Mouse (Mus musculus): ENCODE results near the gene Adra1b. TPM values are rescaled to one million over a fixed set of nuclear protein-coding genes. Genes with fewer than 3 reads are reported as not detected.

Adra1b gene
- polyA plus RNA-seq, 1 experiment from 2014 or later: 3.7 TPM

- ChIA-PET CTCF (interaction anchor here (0.7 to 1.9 kb wide), 4 partner anchors 14 to 404 kb away, joined by 3 to 4 read pairs (median 4); no protein-coding TSS in a partner anchor), POLR2A (interaction anchor here (0.5 to 1.1 kb wide), 4 partner anchors 8 to 92 kb away, joined by 3 to 5 read pairs (median 3); no protein-coding TSS in a partner anchor)
- in situ Hi-C loops (cut with MboI; ENCODE audit: low pct_unique_long_range_greater_than_20kb): loop anchor here (10.0 kb wide), 1 partner anchor 398 kb away; no protein-coding TSS in a partner anchor
- H3K27me3 ChIP-seq: no peaks in the 10 kb centered on the region
- no peak for TF ChIP-seq CTCF (IDR thresholded peaks at IDR 0.05)
- peak; percentile 79 for DNase-seq (ENCODE audit: low read depth, low spot score)
- ATAC-seq: peak; percentile 95
Measured at GRCm38 (mm10) chr11:43927133-43927815, 26.3 kb upstream of the Adra1b start.

DNA sequence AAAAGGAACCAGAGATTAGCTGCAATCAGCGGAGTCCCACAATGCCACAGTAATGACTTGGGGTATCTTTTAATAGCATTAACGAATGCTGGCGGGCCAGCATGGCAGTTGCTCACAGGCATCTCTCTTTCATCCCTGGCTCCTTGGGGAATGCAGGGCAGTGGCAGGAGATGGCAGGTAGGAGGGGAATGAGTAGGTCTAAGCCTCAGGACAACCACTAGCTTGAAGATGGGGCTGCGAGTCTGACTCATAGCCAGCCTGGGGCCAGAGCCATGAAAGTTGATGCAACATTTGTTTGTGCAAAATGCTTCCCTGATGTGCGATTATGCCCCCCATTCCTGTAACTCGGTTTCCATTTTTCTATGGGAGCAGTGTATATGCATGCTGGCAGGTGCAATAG, 25.2 kb upstream of the Adra1b start:
- ATAC-seq (peak; percentile 28), DNase-seq (ENCODE audit: low read depth, low spot score) (no peak)
- in situ Hi-C loops (cut with MboI; ENCODE audit: low pct_unique_long_range_greater_than_20kb): loop anchor here (10.0 kb wide), 1 partner anchor 399 kb away; no protein-coding TSS in a partner anchor
- TF ChIP-seq CTCF (IDR thresholded peaks at IDR 0.05): no peak
- CTCF ChIA-PET: interaction anchor here (0.7 to 1.9 kb wide), 3 partner anchors 15 to 405 kb away, joined by 3 to 4 read pairs (median 4); no protein-coding TSS in a partner anchor
- H3K27me3 ChIP-seq: no peaks in the 10 kb centered on the region
- POLR2A ChIA-PET: interaction anchor here (1.0 kb wide), 1 partner anchor 10 kb away, joined by 3 read pairs; no protein-coding TSS in a partner anchor

GRCm38 (mm10) chr11:43925584-43925983, 24.6 kb upstream of the Adra1b start:
- no peak for ATAC-seq

GRCm38 (mm10) chr11:43921701-43922100, 20.7 kb upstream of the Adra1b start:
- in situ Hi-C loops (cut with MboI; ENCODE audit: low pct_unique_long_range_greater_than_20kb): loop anchor here (5.0 to 10.0 kb wide), 2 partner anchors 84 to 403 kb away; no protein-coding TSS in a partner anchor
- DNase-seq (ENCODE audit: low read depth, low spot score) (no peak), ATAC-seq (peak; percentile 23)
- ChIA-PET POLR2A (interaction anchor here (0.6 kb wide), 1 partner anchor 14 kb away, joined by 3 read pairs; no protein-coding TSS in a partner anchor), CTCF (interaction anchor here (0.7 to 1.8 kb wide), 2 partner anchors 45 to 77 kb away, joined by 3 to 4 read pairs; no protein-coding TSS in a partner anchor)
- H3K27me3 ChIP-seq: no peaks in the 10 kb centered on the region
- no peak for TF ChIP-seq CTCF (IDR thresholded peaks at IDR 0.05)

More at GRCm38 (mm10) chr11:43925584-43925983, 24.6 kb upstream of the Adra1b start:
- POLR2A ChIA-PET: no interaction called here
- no peak for TF ChIP-seq CTCF (IDR thresholded peaks at IDR 0.05)
- CTCF ChIA-PET: interaction anchor here (1.9 kb wide), 1 partner anchor 15 kb away, joined by 4 read pairs; no protein-coding TSS in a partner anchor
- in situ Hi-C loops (cut with MboI; ENCODE audit: low pct_unique_long_range_greater_than_20kb): loop anchor here (10.0 kb wide), 1 partner anchor 399 kb away; no protein-coding TSS in a partner anchor
- no peaks in the 10 kb centered on the region for H3K27me3 ChIP-seq
- DNase-seq (ENCODE audit: low read depth, low spot score): no peak

- ChIA-PET POLR2A (interaction anchor here (0.5 to 1.4 kb wide), 2 partner anchors 28 to 141 kb away, joined by 3 to 4 read pairs; no protein-coding TSS in a partner anchor), CTCF (interaction anchor here (1.0 to 1.5 kb wide), 4 partner anchors 8 to 31 kb away, joined by 3 to 5 read pairs (median 4); no protein-coding TSS in a partner anchor)
- no peaks in the 10 kb centered on the region for H3K27me3 ChIP-seq
- no peak for TF ChIP-seq CTCF (IDR thresholded peaks at IDR 0.05)
- ATAC-seq (peak; percentile 83), DNase-seq (ENCODE audit: low read depth, low spot score) (no peak)
- in situ Hi-C loops (cut with MboI; ENCODE audit: low pct_unique_long_range_greater_than_20kb): loop anchor here (5.0 to 10.0 kb wide), 2 partner anchors 82 to 405 kb away; no protein-coding TSS in a partner anchor
Measured at GRCm38 (mm10) chr11:43919492-43920055, 18.6 kb upstream of the Adra1b start.

DNA sequence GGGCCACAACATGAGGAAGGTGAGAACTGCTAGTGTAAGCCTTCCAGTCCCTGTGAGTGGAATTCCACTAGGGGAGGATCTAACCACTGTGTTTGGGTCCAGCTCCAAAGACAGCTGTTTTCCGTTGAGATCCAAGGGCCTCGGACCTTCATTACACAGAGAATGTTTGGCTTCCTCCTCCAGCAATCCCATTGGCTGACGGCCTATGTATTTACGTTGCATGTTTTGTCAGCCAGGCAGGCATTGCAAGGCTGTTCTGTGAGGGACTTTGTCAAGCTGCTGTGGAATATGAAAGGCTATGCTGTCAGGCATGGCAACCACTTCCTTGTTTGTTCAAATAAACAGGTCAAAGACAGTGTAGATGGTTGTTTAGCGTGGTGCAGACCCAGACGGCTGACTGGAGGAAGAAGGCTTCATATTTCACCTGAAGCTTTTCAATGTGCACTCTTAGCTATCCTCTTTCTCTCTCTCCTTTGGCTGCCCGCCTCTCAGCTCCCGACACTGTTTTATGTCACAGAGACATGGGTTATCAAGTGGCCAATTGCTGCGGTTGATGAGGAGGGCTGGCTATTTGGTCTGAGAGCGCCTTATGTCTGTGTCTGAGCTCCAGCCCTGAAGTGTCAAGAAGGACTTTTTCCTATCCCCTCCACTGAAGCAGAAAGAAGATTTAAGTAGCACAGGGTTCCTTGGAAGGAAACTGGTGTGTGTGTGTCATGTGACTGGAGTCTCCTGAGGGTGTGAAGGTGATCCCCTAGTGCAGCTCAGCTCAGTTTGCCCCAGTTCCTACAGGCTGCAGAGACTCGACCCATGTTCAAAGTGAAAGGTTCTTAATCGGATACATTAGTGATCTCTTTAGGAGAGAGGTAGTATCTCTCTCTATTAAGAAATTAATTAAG, 13.8 kb upstream of the Adra1b start:
- no peaks in the 10 kb centered on the region for H3K27me3 ChIP-seq
- TF ChIP-seq CTCF (IDR thresholded peaks at IDR 0.05): no peak
- ATAC-seq (no peak), DNase-seq (ENCODE audit: low read depth, low spot score) (no peak)
- in situ Hi-C loops (cut with MboI; ENCODE audit: low pct_unique_long_range_greater_than_20kb): no loop called here
- CTCF ChIA-PET: interaction anchor here (1.3 kb wide), 1 partner anchor 18 kb away, joined by 3 read pairs; no protein-coding TSS in a partner anchor
- POLR2A ChIA-PET: no interaction called here

GRCm38 (mm10) chr11:43912136-43912888, 11.3 kb upstream of the Adra1b start:
- in situ Hi-C loops (cut with MboI; ENCODE audit: low pct_unique_long_range_greater_than_20kb): no loop called here

GRCm38 (mm10) chr11:43911646-43912045, 10.6 kb upstream of the Adra1b start:
- ATAC-seq (no peak), DNase-seq (ENCODE audit: low read depth, low spot score) (no peak)
- ChIA-PET POLR2A (no interaction called here), CTCF (interaction anchor here (1.2 kb wide), 2 partner anchors 8 to 11 kb away, joined by 3 to 4 read pairs; partner anchors contain the start of gene Adra1b)
- no peak for TF ChIP-seq CTCF (IDR thresholded peaks at IDR 0.05)
- H3K27me3 ChIP-seq: no peaks in the 10 kb centered on the region
- in situ Hi-C loops (cut with MboI; ENCODE audit: low pct_unique_long_range_greater_than_20kb): no loop called here

More at GRCm38 (mm10) chr11:43912136-43912888, 11.3 kb upstream of the Adra1b start:
- ChIA-PET CTCF (interaction anchor here (1.2 kb wide), 1 partner anchor 12 kb away, joined by 3 read pairs; the partner anchor contains the start of gene Adra1b), POLR2A (no interaction called here)
- DNase-seq (ENCODE audit: low read depth, low spot score) (no peak), ATAC-seq (no peak)
- no peak for TF ChIP-seq CTCF (IDR thresholded peaks at IDR 0.05)
- no peaks in the 10 kb centered on the region for H3K27me3 ChIP-seq

- ATAC-seq: no peak
- no peak for DNase-seq (ENCODE audit: low read depth, low spot score)
- ChIA-PET POLR2A (no interaction called here), CTCF (no interaction called here)
- TF ChIP-seq CTCF (IDR thresholded peaks at IDR 0.05): no peak
- no peaks in the 10 kb centered on the region for H3K27me3 ChIP-seq
- in situ Hi-C loops (cut with MboI; ENCODE audit: low pct_unique_long_range_greater_than_20kb): no loop called here
Measured at GRCm38 (mm10) chr11:43903351-43903750, 2.3 kb upstream of the Adra1b start.

Measured in Patski (cell line).